Mouse (Mus musculus) monocyte, adult 2 months (primary cell): ENCODE data around the gene Atf7.
A peak's percentile ranks its signal among the peaks of the same experiment; 100 is the strongest.

Experiments
- DNase-seq, 2 experiments: peaks; one replicate each; pipeline ENCODE4 v3.0.0; 2022; ENCODE audit warnings: low spot score in 2 of 2, low read depth in 1 of 2

The Atf7 gene

GRCm38 (mm10) chr15:102552599-102552998 lies 72.7 kb downstream of the Atf7 start:
- no peak for DNase-seq

- DNase-seq = no peak
These were observed 77.8 kb downstream of the Atf7 start for GRCm38 (mm10) chr15:102547478-102547877.

- DNase-seq = no peak
These were observed 78.4 kb downstream of the Atf7 start for GRCm38 (mm10) chr15:102546677-102547427.

GRCm38 (mm10) chr15:102546246-102546645 lies 79.0 kb downstream of the Atf7 start:
- no peak for DNase-seq

- DNase-seq = no peak
These were observed 80.5 kb downstream of the Atf7 start for GRCm38 (mm10) chr15:102544801-102545200.

- no peak for DNase-seq
These were observed 91.3 kb downstream of the Atf7 start for GRCm38 (mm10) chr15:102533926-102534325.

- DNase-seq = no peak
These were observed 93.0 kb downstream of the Atf7 start for GRCm38 (mm10) chr15:102532106-102532900.

- DNase-seq = no peak
These were observed 93.7 kb downstream of the Atf7 start for GRCm38 (mm10) chr15:102531586-102531985.

- no peak for DNase-seq
These were observed 94.7 kb downstream of the Atf7 start for GRCm38 (mm10) chr15:102530566-102530965.

- no peak for DNase-seq
These were observed 96.9 kb downstream of the Atf7 start for GRCm38 (mm10) chr15:102528396-102528795.

- DNase-seq = no peak
These were observed 97.3 kb downstream of the Atf7 start for GRCm38 (mm10) chr15:102527936-102528335.

GRCm38 (mm10) chr15:102526111-102527002 lies 98.9 kb downstream of the Atf7 start:
- DNase-seq = no peak

- peak in 1 of 2 experiments; percentile 60 for DNase-seq
These were observed 100.3 kb downstream of the Atf7 start, which contains the start of gene Npff for GRCm38 (mm10) chr15:102524892-102525485. Gene Npff, minus strand, starts transcription at chr15:102524942.

- DNase-seq = no peak
These were observed 103.8 kb downstream of the Atf7 start for GRCm38 (mm10) chr15:102521480-102521879.

- DNase-seq = no peak
These were observed 104.8 kb downstream of the Atf7 start for GRCm38 (mm10) chr15:102520416-102520815.

- DNase-seq = no peak
These were observed 105.8 kb downstream of the Atf7 start for GRCm38 (mm10) chr15:102519211-102520141.

GRCm38 (mm10) chr15:102518859-102519201 lies 106.4 kb downstream of the Atf7 start:
- DNase-seq = no peak

GRCm38 (mm10) chr15:102517976-102518858 lies 107.0 kb downstream of the Atf7 start, which contains the start of gene Tarbp2:
Gene Tarbp2, plus strand, starts transcription at chr15:102518192.
- DNase-seq = peak; percentile 97 to 98

GRCm38 (mm10) chr15:102517631-102517975 lies 107.7 kb downstream of the Atf7 start:
- DNase-seq = no peak
